Mouse (Mus musculus) limb, embryonic 12.5 days (tissue): ENCODE measurements around the gene Zfp94. TPM values are rescaled to one million over a fixed set of nuclear protein-coding genes. Genes with fewer than 3 reads are reported as not detected.
A peak's percentile ranks its signal among the peaks of the same experiment; 100 is the strongest.

Source experiments
- ATAC-seq: fragments of 200-750 bp; cut with Nextera tagmentation; 2 replicates; pipeline ENCODE4 v1.8.0; 2017; ENCODE audit warnings: low read depth, moderate TSS enrichment; ENCODE audit not compliant: insufficient number of reproducible peaks, insufficient read depth, low FRiP score, low TSS enrichment
- H3K27ac ChIP-seq: fragments of 300-500 bp; sonication (generic); 2 replicates; pipeline ENCODE4 v1.5.1; 2016; ENCODE audit warnings: mild to moderate bottlenecking, moderate library complexity
- H3K27me3 ChIP-seq: fragments of 300-500 bp; sonication (generic); 2 replicates; pipeline ENCODE4 v1.6.1; 2016; ENCODE audit warnings: mild to moderate bottlenecking, moderate library complexity
- H3K36me3 ChIP-seq: fragments of 300-500 bp; sonication (generic); 2 replicates; pipeline ENCODE4 v1.6.1; 2016; ENCODE audit warnings: mild to moderate bottlenecking, moderate library complexity
- H3K4me1 ChIP-seq: fragments of 300-500 bp; sonication (generic); replicated peaks from 2 replicates; pipeline ENCODE4 v1.6.1; 2016
- H3K4me2 ChIP-seq: fragments of 300-500 bp; sonication (generic); 2 replicates; pipeline ENCODE4 v1.6.1; 2016; ENCODE audit warnings: mild to moderate bottlenecking, moderate library complexity
- H3K4me3 ChIP-seq: fragments of 300-500 bp; sonication (generic); replicated peaks from 2 replicates; pipeline ENCODE4 v1.5.1; 2016; ENCODE audit warnings: mild to moderate bottlenecking
- H3K9ac ChIP-seq: fragments of 300-500 bp; sonication (generic); replicated peaks from 2 replicates; pipeline ENCODE4 v1.6.1; 2016; ENCODE audit warnings: mild to moderate bottlenecking, moderate library complexity
- H3K9me3 ChIP-seq: fragments of 300-500 bp; sonication (generic); 2 replicates; pipeline ENCODE4 v1.6.1; 2016; ENCODE audit warnings: mild to moderate bottlenecking, moderate library complexity
- WGBS: fragments of 180-500 bp; shearing (Covaris S2); methylation state at CpG from one replicate; pipeline ENCODE4 v1.1.7; 2016; 5-methylcytosine and 5-hydroxymethylcytosine counted together
- polyA plus RNA-seq: library from polyadenylated mRNA; unstranded; fragments of >200 nt; fragmentation: Nextera tagmentation; extraction: Ambion mirVana; gene quantifications from 2 replicates; pipeline ENCODE4 v1.2.1, GENCODE M21; 2016

Zfp94 gene
- polyA plus RNA-seq, 1 experiment from 2014 or later = 15.6 TPM

DNA sequence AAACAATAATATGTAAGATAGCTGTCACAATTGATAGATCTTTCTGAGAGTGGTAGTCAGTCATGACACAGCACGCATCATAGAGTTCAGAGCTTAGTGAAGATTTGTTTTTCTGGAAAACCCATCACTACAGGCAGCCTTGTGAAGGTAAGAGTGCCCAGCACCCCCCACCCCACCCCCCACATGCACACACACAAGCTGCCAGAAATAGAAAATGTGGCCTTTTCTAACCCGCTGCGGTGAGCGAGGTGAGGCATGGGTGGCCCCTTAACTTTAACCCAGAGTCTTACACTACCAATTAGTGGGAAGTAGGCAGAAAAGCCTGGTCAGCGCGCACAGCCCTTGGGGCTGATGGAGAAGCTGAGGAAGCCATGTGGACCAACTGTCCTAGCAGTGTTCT lies 45.3 kb downstream of the Zfp94 start:
- no peak for ATAC-seq
- H3K9me3 ChIP-seq = no peaks in the 10 kb centered on the region
- H3K4me1 ChIP-seq = 0 out of 2 replicates have a peak, but pooled peaks cover 4% of the 10 kb centered on the region
- no peak overlapping the region for H3K9ac ChIP-seq
- H3K27ac ChIP-seq = no peak overlapping the region
- no peak overlapping the region for H3K4me3 ChIP-seq
- H3K4me2 ChIP-seq = peak overlapping the region; percentile 80; the same call in 1 of the 2 replicates
- 94% methylated on average over 6 of the region's 6 CpGs for WGBS
- H3K27me3 ChIP-seq = no peaks in the 10 kb centered on the region
- H3K36me3 ChIP-seq = peaks cover 27% of the 10 kb centered on the region

DNA sequence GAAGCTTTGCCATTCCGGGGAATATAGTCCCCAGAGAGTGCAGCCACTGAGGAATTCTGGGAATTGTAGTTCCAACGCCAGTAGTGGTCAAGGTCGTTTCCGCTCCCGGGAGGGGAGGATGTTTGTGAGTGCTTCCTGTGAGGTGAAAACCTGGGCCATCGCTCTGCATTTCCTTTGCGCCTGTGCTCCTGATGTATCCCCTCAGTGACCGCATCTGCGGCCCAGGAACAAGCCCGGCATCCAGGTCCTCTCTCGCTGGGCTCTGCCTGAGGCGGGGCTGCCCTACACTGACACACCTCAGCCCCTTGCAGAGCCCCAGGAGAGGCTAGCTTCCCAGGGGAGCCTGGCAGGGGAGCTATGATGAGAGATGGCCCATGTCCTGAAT lies 46.2 kb downstream of the Zfp94 start, which contains the start of gene Zfp93:
Zfp93 (plus strand) TSS at position 133 of the 385 bp plus-strand sequence.
- Histone ChIP-seq H3K4me3 (peak within 1 kb of the TSS; percentile 64), H3K27me3 (no peaks in the 10 kb centered on the region), H3K4me1 (0 out of 2 replicates have a peak, but pooled peaks cover 4% of the 10 kb centered on the region), H3K36me3 (peaks cover 18% of the 10 kb centered on the region), H3K9me3 (no peaks in the 10 kb centered on the region), H3K27ac (peak within 1 kb of the TSS; percentile 80; the same call in 1 of the 2 replicates), H3K4me2 (peak within 1 kb of the TSS; percentile 80), H3K9ac (peak within 1 kb of the TSS; percentile 75)
- WGBS = 1% methylated on average over 12 of the region's 12 CpGs
- peak; percentile 87 for ATAC-seq

DNA sequence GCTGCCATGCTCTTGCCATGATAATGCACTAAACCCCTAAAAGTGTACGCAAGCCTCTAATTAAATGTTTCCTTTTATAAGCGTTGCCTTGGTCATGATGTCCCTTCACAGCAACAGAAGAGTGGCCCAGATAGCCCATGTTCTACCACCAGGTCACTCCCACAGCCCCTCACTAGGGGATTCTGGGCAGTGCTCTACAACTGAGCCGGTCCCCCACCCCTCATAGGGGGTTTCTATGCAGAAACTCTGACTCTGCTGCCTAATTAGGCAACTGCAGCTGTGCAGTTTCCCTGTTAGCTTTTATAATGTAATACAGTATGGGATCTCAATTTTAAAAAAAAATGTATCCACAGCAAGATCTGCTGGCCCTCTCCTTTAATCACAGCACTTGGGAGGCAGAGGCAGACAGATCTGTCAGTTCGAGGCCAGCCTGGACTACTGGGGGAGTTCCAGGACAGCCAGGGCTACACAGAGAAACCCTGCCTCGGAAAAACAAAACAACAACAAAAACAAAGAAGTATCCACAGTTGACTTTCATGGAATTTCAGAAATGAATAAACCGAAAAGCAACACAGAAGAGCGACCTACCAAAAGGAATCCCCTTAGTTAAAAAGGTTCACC lies 46.7 kb downstream of the Zfp94 start:
- Histone ChIP-seq H3K9me3 (no peaks in the 10 kb centered on the region), H3K36me3 (peaks cover 13% of the 10 kb centered on the region), H3K27me3 (no peaks in the 10 kb centered on the region), H3K4me2 (peak overlapping the region; percentile 80), H3K27ac (0 out of 2 replicates have a peak overlapping the region, but pooled peaks have one; percentile 80), H3K9ac (peak overlapping the region; percentile 75), H3K4me1 (0 out of 2 replicates have a peak, but pooled peaks cover 4% of the 10 kb centered on the region), H3K4me3 (peak overlapping the region; percentile 64)
- WGBS = 38% methylated on average over 7 of the region's 7 CpGs
- peak; percentile 58; the same call in 1 of the 2 replicates for ATAC-seq

DNA sequence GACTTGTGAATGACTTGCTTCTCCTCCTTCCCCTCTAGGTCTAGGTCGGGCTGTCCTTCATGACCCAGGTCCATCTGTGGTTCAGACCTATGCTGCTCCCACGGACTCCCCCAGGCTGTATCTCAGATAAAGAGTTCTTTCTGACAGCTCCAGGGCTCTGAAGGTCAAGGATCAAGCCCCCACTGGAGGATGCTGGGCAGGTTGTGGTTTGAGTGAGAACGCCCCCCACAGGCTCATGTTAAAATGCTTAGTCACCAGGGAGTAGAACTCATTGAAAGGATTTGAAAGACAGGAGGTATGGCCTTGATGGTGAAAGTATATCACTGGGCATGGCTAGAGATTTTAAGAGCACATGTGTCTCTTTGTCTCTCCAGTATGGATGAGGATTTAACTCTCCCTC lies 47.2 kb downstream of the Zfp94 start:
- H3K27ac ChIP-seq = no peak overlapping the region
- H3K27me3 ChIP-seq = no peaks in the 10 kb centered on the region
- no peak for ATAC-seq
- H3K36me3 ChIP-seq = peaks cover 8% of the 10 kb centered on the region
- H3K4me2 ChIP-seq = no peak overlapping the region; the same call in 1 of the 2 replicates
- H3K4me3 ChIP-seq = no peak overlapping the region
- no peaks in the 10 kb centered on the region for H3K9me3 ChIP-seq
- WGBS = 84% methylated on average over 3 of the region's 3 CpGs
- H3K4me1 ChIP-seq = 0 out of 2 replicates have a peak, but pooled peaks cover 4% of the 10 kb centered on the region
- no peak overlapping the region for H3K9ac ChIP-seq

GRCm38 (mm10) chr7:24268176-24269155 lies 48.0 kb downstream of the Zfp94 start:
- no peak overlapping the region for H3K4me3 ChIP-seq
- ATAC-seq = no peak
- H3K27ac ChIP-seq = no peak overlapping the region
- no peak overlapping the region for H3K9ac ChIP-seq
- no peaks in the 10 kb centered on the region for H3K27me3 ChIP-seq
- H3K9me3 ChIP-seq = no peaks in the 10 kb centered on the region
- H3K4me1 ChIP-seq = 0 out of 2 replicates have a peak, but pooled peaks cover 4% of the 10 kb centered on the region
- no peak overlapping the region for H3K4me2 ChIP-seq
- H3K36me3 ChIP-seq = peaks cover 1% of the 10 kb centered on the region
- 76% methylated on average over 24 of the region's 24 CpGs for WGBS

- H3K9ac ChIP-seq = no peak overlapping the region
- H3K27me3 ChIP-seq = no peaks in the 10 kb centered on the region
- H3K9me3 ChIP-seq = no peaks in the 10 kb centered on the region
- peaks cover 29% of the 10 kb centered on the region for H3K36me3 ChIP-seq
- WGBS = 91% methylated on average over 4 of the region's 4 CpGs
- H3K4me2 ChIP-seq = no peak overlapping the region
- H3K4me3 ChIP-seq = no peak overlapping the region
- ATAC-seq = no peak
- H3K4me1 ChIP-seq = peaks cover 5% of the 10 kb centered on the region; the same call in 1 of the 2 replicates
- H3K27ac ChIP-seq = no peak overlapping the region
Observed at GRCm38 (mm10) chr7:24260000-24260312, 56.5 kb downstream of the Zfp94 start.

- H3K36me3 ChIP-seq = peaks cover 29% of the 10 kb centered on the region
- no peak overlapping the region for H3K4me2 ChIP-seq
- H3K9ac ChIP-seq = no peak overlapping the region
- no peaks in the 10 kb centered on the region for H3K27me3 ChIP-seq
- H3K4me1 ChIP-seq = peaks cover 5% of the 10 kb centered on the region; the same call in 1 of the 2 replicates
- H3K9me3 ChIP-seq = no peaks in the 10 kb centered on the region
- 90% methylated on average over 13 of the region's 13 CpGs for WGBS
- H3K27ac ChIP-seq = no peak overlapping the region
- no peak overlapping the region for H3K4me3 ChIP-seq
- no peak for ATAC-seq
Observed at GRCm38 (mm10) chr7:24259306-24259999, 57.0 kb downstream of the Zfp94 start.

GRCm38 (mm10) chr7:24254633-24255474 lies 61.6 kb downstream of the Zfp94 start, which contains the start of gene Zfp108:
Gene Zfp108, plus strand, starts transcription at chr7:24254794.
- H3K9me3 ChIP-seq = no peaks in the 10 kb centered on the region
- peak within 1 kb of the TSS; percentile 65 for H3K9ac ChIP-seq
- ATAC-seq = peak; percentile 82
- peak within 1 kb of the TSS; percentile 59 for H3K4me2 ChIP-seq
- peaks cover 5% of the 10 kb centered on the region for H3K4me1 ChIP-seq
- H3K36me3 ChIP-seq = peaks cover 7% of the 10 kb centered on the region
- no peak within 1 kb of the TSS for H3K27ac ChIP-seq
- peak within 1 kb of the TSS; percentile 56 for H3K4me3 ChIP-seq
- 21% methylated on average over 21 of the region's 21 CpGs for WGBS
- H3K27me3 ChIP-seq = no peaks in the 10 kb centered on the region

- WGBS = 62% methylated on average over 9 of the region's 9 CpGs
- Histone ChIP-seq H3K36me3 (no peaks in the 10 kb centered on the region), H3K9me3 (no peaks in the 10 kb centered on the region), H3K4me1 (peaks cover 5% of the 10 kb centered on the region), H3K9ac (no peak overlapping the region), H3K27ac (no peak overlapping the region), H3K27me3 (no peaks in the 10 kb centered on the region), H3K4me3 (peak overlapping the region; percentile 56), H3K4me2 (peak overlapping the region; percentile 59)
- peak; percentile 38; the same call in 1 of the 2 replicates for ATAC-seq
Observed at GRCm38 (mm10) chr7:24253779-24254615, 62.5 kb downstream of the Zfp94 start.
